Mouse (Mus musculus): ENCODE measurements around the gene Gm10058. TPM values are rescaled to one million over a fixed set of nuclear protein-coding genes. Genes with fewer than 3 reads are reported as not detected.
"Not testable (repeated sequence)": the region's sequence is repeated elsewhere in the genome, so short reads cannot be mapped to it uniquely, and the experiment has no call there.

The Gm10058 gene
- not detected in 2 replicates for polyA plus RNA-seq (2015; fragmentation: Nextera tagmentation; extraction: Ambion mirVana)

DNA sequence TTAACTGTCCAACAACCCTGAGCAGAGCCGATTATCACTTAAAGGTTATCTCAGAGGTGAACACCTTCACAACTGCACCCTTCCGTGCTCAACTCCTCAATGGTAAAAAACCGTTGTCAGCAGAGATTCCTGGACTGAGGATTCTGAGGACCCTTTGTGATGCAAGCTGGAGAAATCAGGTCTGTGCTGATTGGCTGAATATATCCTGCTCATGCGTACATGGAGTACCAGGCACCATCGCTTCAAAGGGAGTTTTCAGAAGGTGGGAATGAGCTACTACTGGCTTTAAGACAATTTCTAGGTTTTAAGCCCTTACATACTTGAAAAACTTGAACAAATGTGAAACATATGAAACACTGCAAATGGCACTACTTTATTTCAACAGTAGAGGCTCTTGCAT is at the start of gene Gm10058:
TSS of gene Gm10058 (minus strand) at position 101 of the 400 bp plus-strand sequence.
- not testable (repeated sequence) for H3K27me3 ChIP-seq; H3K36me3 ChIP-seq; ATAC-seq (replicated peaks); H3K4me1 ChIP-seq; H3K27ac ChIP-seq (replicated peaks); H3K9me3 ChIP-seq; H3K4me2 ChIP-seq (replicated peaks); H3K4me3 ChIP-seq; H3K9ac ChIP-seq (replicated peaks)
- WGBS: no CpG with 5 or more reads among the region's 5 CpGs
